Mouse (Mus musculus): ENCODE data around the gene Gm10718. TPM values are rescaled to one million over a fixed set of nuclear protein-coding genes. Genes with fewer than 3 reads are reported as not detected.
"Not testable (repeated sequence)": the region's sequence is repeated elsewhere in the genome, so short reads cannot be mapped to it uniquely, and the experiment has no call there.

Gene Gm10718
- 1 to 10 TPM in 1 of 26 experiments, not detected in 25; 2.3 TPM for total RNA-seq (2018; cell fraction: chromatin; rRNA removed)
- total RNA-seq (2018; cell fraction: cytosol; rRNA removed) = under 1 TPM in 1 of 26 experiments, not detected in 25; 0.95 TPM
- 1 to 10 TPM in 13 of 26 experiments, under 1 TPM in 1, not detected in 12; 0.81 to 3.0 (median 1.5) TPM for total RNA-seq (2018; cell fraction: nucleus; rRNA removed)
- not detected in 3 replicates for polyA plus RNA-seq (2018)

GRCm38 (mm10) chr9:3023312-3023984 lies at the start of gene Gm10718:
TSS of gene Gm10718 (plus strand) at chr9:3023547.
- not testable (repeated sequence) for H3K4me3 ChIP-seq (ENCODE audit: inconsistent target); H3K36me3 ChIP-seq (ENCODE audit: inconsistent target); H3K27ac ChIP-seq; H3K79me2 ChIP-seq (ENCODE audit: inconsistent target)
- WGBS (ENCODE audit: missing documents) = 78% methylated on average over 13 of the region's 13 CpGs

- 75% methylated on average over 12 of the region's 12 CpGs for whole genome bisulfite sequencing (ENCODE audit: missing documents)
Measured at GRCm38 (mm10) chr9:3000445-3000972, 22.8 kb upstream of the Gm10718 start, which contains the start of gene Gm10722. TSS of gene Gm10722 (plus strand) at chr9:3000922.

GRCm38 (mm10) chr9:3001006-3001405 lies 22.3 kb upstream of the Gm10718 start:
- H3K4me3 ChIP-seq (ENCODE audit: inconsistent target); H3K79me2 ChIP-seq (ENCODE audit: inconsistent target); H3K27ac ChIP-seq; H3K36me3 ChIP-seq (ENCODE audit: inconsistent target): not testable (repeated sequence)
- WGBS (ENCODE audit: missing documents) = 70% methylated on average over 8 of the region's 8 CpGs

More at GRCm38 (mm10) chr9:3000445-3000972, 22.8 kb upstream of the Gm10718 start, which contains the start of gene Gm10722:
- H3K4me3 ChIP-seq (ENCODE audit: inconsistent target); H3K79me2 ChIP-seq (ENCODE audit: inconsistent target); H3K27ac ChIP-seq; H3K36me3 ChIP-seq (ENCODE audit: inconsistent target): not testable (repeated sequence)

- 77% methylated on average over 11 of the region's 11 CpGs for WGBS (ENCODE audit: missing documents)
- not testable (repeated sequence) for H3K79me2 ChIP-seq (ENCODE audit: inconsistent target); H3K36me3 ChIP-seq (ENCODE audit: inconsistent target)
Measured at GRCm38 (mm10) chr9:3001948-3002659, 21.2 kb upstream of the Gm10718 start.

GRCm38 (mm10) chr9:3002794-3003396 lies 20.5 kb upstream of the Gm10718 start, which contains the start of gene Gm11168:
TSS of gene Gm11168 (plus strand) at chr9:3003346.
- not testable (repeated sequence) for H3K4me3 ChIP-seq (ENCODE audit: inconsistent target); H3K79me2 ChIP-seq (ENCODE audit: inconsistent target); H3K36me3 ChIP-seq (ENCODE audit: inconsistent target); H3K27ac ChIP-seq
- WGBS (ENCODE audit: missing documents) = 78% methylated on average over 9 of the region's 14 CpGs

More at GRCm38 (mm10) chr9:3001948-3002659, 21.2 kb upstream of the Gm10718 start:
- not testable (repeated sequence) for H3K4me3 ChIP-seq (ENCODE audit: inconsistent target); H3K27ac ChIP-seq

- not testable (repeated sequence) for H3K4me3 ChIP-seq (ENCODE audit: inconsistent target); H3K79me2 ChIP-seq (ENCODE audit: inconsistent target)
- WGBS (ENCODE audit: missing documents) = 76% methylated on average over 5 of the region's 5 CpGs
Measured at GRCm38 (mm10) chr9:3006179-3006578, 17.2 kb upstream of the Gm10718 start.

GRCm38 (mm10) chr9:3006636-3007035 lies 16.7 kb upstream of the Gm10718 start:
- WGBS (ENCODE audit: missing documents) = 76% methylated on average over 7 of the region's 8 CpGs
- H3K36me3 ChIP-seq (ENCODE audit: inconsistent target); H3K4me3 ChIP-seq (ENCODE audit: inconsistent target); H3K27ac ChIP-seq; H3K79me2 ChIP-seq (ENCODE audit: inconsistent target): not testable (repeated sequence)

More at GRCm38 (mm10) chr9:3006179-3006578, 17.2 kb upstream of the Gm10718 start:
- H3K36me3 ChIP-seq (ENCODE audit: inconsistent target); H3K27ac ChIP-seq: not testable (repeated sequence)

- H3K4me3 ChIP-seq (ENCODE audit: inconsistent target); H3K79me2 ChIP-seq (ENCODE audit: inconsistent target); H3K36me3 ChIP-seq (ENCODE audit: inconsistent target); H3K27ac ChIP-seq: not testable (repeated sequence)
- WGBS (ENCODE audit: missing documents) = 77% methylated on average over 9 of the region's 9 CpGs
Measured at GRCm38 (mm10) chr9:3007272-3007671, 16.1 kb upstream of the Gm10718 start.

GRCm38 (mm10) chr9:3009331-3009730 lies 14.0 kb upstream of the Gm10718 start:
- not testable (repeated sequence) for H3K27ac ChIP-seq; H3K4me3 ChIP-seq (ENCODE audit: inconsistent target); H3K79me2 ChIP-seq (ENCODE audit: inconsistent target); H3K36me3 ChIP-seq (ENCODE audit: inconsistent target)
- no CpG with 5 or more reads among the region's 5 CpGs for WGBS (ENCODE audit: missing documents)

- 80% methylated on average over 4 of the region's 7 CpGs for WGBS (ENCODE audit: missing documents)
- H3K27ac ChIP-seq; H3K79me2 ChIP-seq (ENCODE audit: inconsistent target); H3K36me3 ChIP-seq (ENCODE audit: inconsistent target); H3K4me3 ChIP-seq (ENCODE audit: inconsistent target): not testable (repeated sequence)
Measured at GRCm38 (mm10) chr9:3012054-3012621, 11.2 kb upstream of the Gm10718 start.

- not testable (repeated sequence) for H3K79me2 ChIP-seq (ENCODE audit: inconsistent target); H3K36me3 ChIP-seq (ENCODE audit: inconsistent target); H3K4me3 ChIP-seq (ENCODE audit: inconsistent target); H3K27ac ChIP-seq
- 43% methylated on average over 1 of the region's 11 CpGs for WGBS (ENCODE audit: missing documents)
Measured at GRCm38 (mm10) chr9:3012733-3013279, 10.5 kb upstream of the Gm10718 start, which contains the start of gene Gm10721. TSS of gene Gm10721 (plus strand) at chr9:3013140.

GRCm38 (mm10) chr9:3015354-3015753 lies 8.0 kb upstream of the Gm10718 start, which contains the start of gene Gm10720:
TSS of gene Gm10720 (plus strand) at chr9:3015654.
- H3K4me3 ChIP-seq (ENCODE audit: inconsistent target); H3K36me3 ChIP-seq (ENCODE audit: inconsistent target); H3K79me2 ChIP-seq (ENCODE audit: inconsistent target); H3K27ac ChIP-seq: not testable (repeated sequence)
- WGBS (ENCODE audit: missing documents) = 60% methylated on average over 9 of the region's 9 CpGs

- H3K4me3 ChIP-seq (ENCODE audit: inconsistent target); H3K27ac ChIP-seq; H3K36me3 ChIP-seq (ENCODE audit: inconsistent target); H3K79me2 ChIP-seq (ENCODE audit: inconsistent target): not testable (repeated sequence)
- 75% methylated on average over 6 of the region's 6 CpGs for WGBS (ENCODE audit: missing documents)
Measured at GRCm38 (mm10) chr9:3015896-3016295, 7.5 kb upstream of the Gm10718 start.

- H3K36me3 ChIP-seq (ENCODE audit: inconsistent target); H3K79me2 ChIP-seq (ENCODE audit: inconsistent target); H3K4me3 ChIP-seq (ENCODE audit: inconsistent target); H3K27ac ChIP-seq: not testable (repeated sequence)
- WGBS (ENCODE audit: missing documents) = 50% methylated on average over 4 of the region's 9 CpGs
Measured at GRCm38 (mm10) chr9:3017108-3017507, 6.2 kb upstream of the Gm10718 start, which contains the start of gene Gm10719. TSS of gene Gm10719 (plus strand) at chr9:3017408.

All from macrophage (primary cell).